Mouse (Mus musculus): ENCODE measurements at regions not wholly inside any gene's neighbourhood (a gene's known extent, or its start where the extent isn't known, plus 50 kb on each side); places are given as distances from the start of the nearest gene placed in this dataset. TPM values are rescaled to one million over a fixed set of nuclear protein-coding genes. Genes with fewer than 3 reads are reported as not detected.

DNA sequence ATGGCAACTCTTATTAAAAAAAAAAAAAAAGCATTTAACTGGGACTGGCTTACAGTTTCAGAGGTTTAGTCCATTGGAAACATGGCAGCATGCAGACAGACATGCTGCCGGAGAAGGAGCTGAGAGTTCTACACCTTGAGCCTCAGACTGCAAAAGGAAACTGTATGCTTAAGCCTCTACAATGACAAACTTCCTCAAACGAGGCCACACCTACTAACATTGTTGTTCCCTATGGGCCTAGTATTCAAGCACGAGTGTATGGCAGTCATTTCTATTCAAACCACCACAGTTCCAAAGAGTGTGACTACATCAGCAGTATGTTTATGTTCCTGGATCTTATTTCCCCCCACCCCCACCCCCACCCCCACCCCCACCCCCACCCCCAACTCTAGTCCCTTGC lies 54.2 kb upstream of the H2afz start:
- Histone ChIP-seq H3K27me3 (ENCODE audit: control insufficient read depth, insufficient read depth, low read length) (no peaks in the 10 kb centered on the region), H3K9me3 (ENCODE audit: control insufficient read depth, low read length) (no peaks in the 10 kb centered on the region), H3K9ac (ENCODE audit: low read length) (no peak overlapping the region), H3K4me1 (ENCODE audit: control insufficient read depth, insufficient read depth, low read length) (no peaks in the 10 kb centered on the region), H3K36me3 (ENCODE audit: control insufficient read depth, insufficient read depth, low read length) (no peaks in the 10 kb centered on the region), H3K4me2 (ENCODE audit: low read depth) (no peak overlapping the region), H3K27ac (ENCODE audit: low read depth, low read length) (no peak overlapping the region), H3K4me3 (ENCODE audit: low read depth, low read length) (no peak overlapping the region)
- DNase-seq (ENCODE audit: low spot score) (no peak), ATAC-seq (ENCODE audit: insufficient read depth, low FRiP score, low TSS enrichment) (no peak)
- 83% methylated on average over 3 of the region's 3 CpGs for WGBS

Small RNA genes lying in the stretch of these regions (microRNA-seq; reads per million reads assigned to microRNA genes)
- gene Mir6380: not detected
